Mouse (Mus musculus) limb, embryonic 13.5 days (tissue): ENCODE results near the gene Itpr1. TPM values are rescaled to one million over a fixed set of nuclear protein-coding genes. Genes with fewer than 3 reads are reported as not detected.

Experiments used
- ATAC-seq: fragments of 200-750 bp; cut with Nextera tagmentation; 2 replicates; pipeline ENCODE4 v1.8.0; 2017; ENCODE audit warnings: low read depth, moderate number of reproducible peaks, moderate TSS enrichment; ENCODE audit not compliant: low FRiP score
- H3K27ac ChIP-seq: fragments of 300-500 bp; sonication (generic); 2 replicates; pipeline ENCODE4 v1.5.1; 2015; ENCODE audit warnings: inconsistent platforms, mild to moderate bottlenecking, moderate library complexity
- H3K27me3 ChIP-seq: fragments of 300-500 bp; sonication (generic); 2 replicates; pipeline ENCODE4 v1.6.1; 2015; ENCODE audit warnings: mild to moderate bottlenecking, inconsistent platforms
- H3K36me3 ChIP-seq: fragments of 300-500 bp; sonication (generic); 2 replicates; pipeline ENCODE4 v1.6.1; 2015; ENCODE audit warnings: inconsistent platforms, mild to moderate bottlenecking, moderate library complexity
- H3K4me1 ChIP-seq: fragments of 300-500 bp; sonication (generic); 2 replicates; pipeline ENCODE4 v1.6.1; 2015; ENCODE audit warnings: inconsistent platforms
- H3K4me2 ChIP-seq: fragments of 300-500 bp; sonication (generic); replicated peaks from 2 replicates; pipeline ENCODE4 v1.6.1; 2015; ENCODE audit warnings: inconsistent platforms, mild to moderate bottlenecking, moderate library complexity
- H3K4me3 ChIP-seq: fragments of 300-500 bp; sonication (generic); 2 replicates; pipeline ENCODE4 v1.5.1; 2015; ENCODE audit warnings: moderate library complexity, mild to moderate bottlenecking, inconsistent platforms
- H3K9ac ChIP-seq: fragments of 300-500 bp; sonication (generic); 2 replicates; pipeline ENCODE4 v1.6.1; 2015; ENCODE audit warnings: mild to moderate bottlenecking, inconsistent platforms
- H3K9me3 ChIP-seq: fragments of 300-500 bp; sonication (generic); 2 replicates; pipeline ENCODE4 v1.6.1; 2016; ENCODE audit warnings: inconsistent platforms
- whole genome bisulfite sequencing: fragments of 180-500 bp; shearing (Covaris S2); methylation state at CpG from one replicate; pipeline ENCODE4 v1.1.7; 2015; 5-methylcytosine and 5-hydroxymethylcytosine counted together
- polyA plus RNA-seq: library from polyadenylated mRNA; unstranded; fragments of >200 nt; fragmentation: Nextera tagmentation; extraction: Ambion mirVana; gene quantifications from 2 replicates; pipeline ENCODE4 v1.2.1, GENCODE M21; 2015

The Itpr1 gene
- polyA plus RNA-seq, 1 experiment from 2014 or later = 10.8 TPM

DNA sequence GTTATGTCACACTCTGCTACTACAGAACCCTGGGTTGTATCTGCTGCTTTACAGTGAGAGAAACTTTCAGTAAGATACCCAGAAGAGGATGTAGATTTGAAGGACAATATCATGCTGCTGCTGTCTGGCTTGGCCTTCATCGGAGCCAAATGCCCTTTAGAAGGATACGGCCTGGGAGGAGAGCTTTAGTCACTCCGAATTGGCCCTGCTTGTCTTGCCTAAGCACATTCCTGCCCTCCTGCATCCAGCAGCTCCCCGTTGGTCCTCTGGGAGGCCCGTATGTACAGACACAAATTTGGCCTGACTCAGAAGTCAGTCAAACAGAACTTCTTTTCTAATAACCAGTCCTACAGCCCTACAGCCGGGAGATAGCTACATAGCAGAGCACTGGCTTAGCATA lies 21.6 kb downstream of the Itpr1 start:
- no peak overlapping the region for H3K4me2 ChIP-seq
- 66% methylated on average over 6 of the region's 6 CpGs for WGBS
- peaks cover 69% of the 10 kb centered on the region for H3K4me1 ChIP-seq
- no peaks in the 10 kb centered on the region for H3K36me3 ChIP-seq
- H3K27ac ChIP-seq = peak overlapping the region; percentile 33; the same call in 1 of the 2 replicates
- H3K9me3 ChIP-seq = no peaks in the 10 kb centered on the region
- no peak overlapping the region for H3K9ac ChIP-seq
- no peaks in the 10 kb centered on the region; the same call in 1 of the 2 replicates for H3K27me3 ChIP-seq
- no peak for ATAC-seq
- no peak overlapping the region for H3K4me3 ChIP-seq

DNA sequence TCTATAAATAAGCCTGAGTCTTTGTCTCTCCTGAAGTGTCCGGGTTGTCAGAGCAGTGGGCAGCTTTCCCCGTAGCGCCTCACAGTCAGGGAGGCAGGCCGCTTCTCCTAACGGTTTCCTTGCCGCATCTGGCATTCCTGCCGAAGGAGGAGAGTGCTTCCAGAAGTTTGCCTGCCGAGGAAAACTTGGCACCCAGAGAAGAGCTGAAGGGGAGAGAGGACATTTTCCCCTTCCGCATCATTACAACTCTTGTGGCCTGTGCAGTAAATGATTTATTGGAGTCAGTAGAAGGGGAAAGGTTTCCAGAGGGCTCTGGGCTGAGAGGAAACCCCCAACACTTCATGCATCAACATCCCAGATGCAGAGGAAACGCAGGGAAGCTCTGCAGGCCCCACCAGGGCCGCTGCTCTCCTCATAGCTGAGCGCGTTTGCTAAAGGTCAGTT lies 22.8 kb downstream of the Itpr1 start:
- Histone ChIP-seq H3K4me1 (peaks cover 77% of the 10 kb centered on the region), H3K36me3 (no peaks in the 10 kb centered on the region), H3K4me2 (peak overlapping the region; percentile 39), H3K4me3 (no peak overlapping the region), H3K9ac (no peak overlapping the region), H3K9me3 (no peaks in the 10 kb centered on the region), H3K27me3 (no peaks in the 10 kb centered on the region; the same call in 1 of the 2 replicates), H3K27ac (peak overlapping the region; percentile 66)
- WGBS = 12% methylated on average over 13 of the region's 13 CpGs
- peak; percentile 62; the same call in 1 of the 2 replicates for ATAC-seq

DNA sequence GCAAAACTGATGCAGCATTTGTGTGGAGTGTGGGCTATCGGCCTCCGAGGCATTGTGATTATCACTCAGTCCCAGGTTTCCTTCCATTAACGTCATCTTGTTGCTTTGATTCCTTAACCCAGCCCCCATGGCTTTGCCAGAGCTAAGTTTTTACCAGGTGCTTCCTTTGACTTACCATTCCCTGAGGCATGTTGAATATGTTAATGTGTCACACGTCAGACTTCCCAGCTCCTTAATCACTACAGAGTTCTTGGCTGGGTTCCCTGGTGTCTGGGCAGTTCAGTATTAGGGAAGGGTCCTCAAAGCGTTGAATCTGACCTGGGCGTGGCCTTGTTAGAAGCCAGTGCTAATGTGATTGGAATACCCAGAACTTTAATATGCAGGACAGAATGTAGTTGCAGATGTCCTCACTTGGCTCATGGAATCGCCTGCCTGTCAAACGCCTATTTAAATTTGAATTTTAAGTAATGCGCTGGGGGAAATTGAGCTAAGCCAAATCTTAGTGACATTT lies 23.6 kb downstream of the Itpr1 start:
- Histone ChIP-seq H3K27me3 (no peaks in the 10 kb centered on the region; the same call in 1 of the 2 replicates), H3K27ac (peak overlapping the region; percentile 66), H3K4me2 (peak overlapping the region; percentile 39), H3K36me3 (no peaks in the 10 kb centered on the region), H3K4me1 (peaks cover 82% of the 10 kb centered on the region), H3K4me3 (no peak overlapping the region), H3K9me3 (no peaks in the 10 kb centered on the region), H3K9ac (no peak overlapping the region)
- WGBS = 42% methylated on average over 9 of the region's 9 CpGs
- ATAC-seq = peak; percentile 24; the same call in 1 of the 2 replicates

GRCm38 (mm10) chr6:108236996-108237395 lies 24.1 kb downstream of the Itpr1 start:
- no peak overlapping the region for H3K9ac ChIP-seq
- no peak overlapping the region for H3K27ac ChIP-seq
- H3K36me3 ChIP-seq = no peaks in the 10 kb centered on the region
- ATAC-seq = no peak
- WGBS = 75% methylated on average over 8 of the region's 8 CpGs
- H3K4me1 ChIP-seq = peaks cover 79% of the 10 kb centered on the region
- no peaks in the 10 kb centered on the region for H3K9me3 ChIP-seq
- no peak overlapping the region for H3K4me3 ChIP-seq
- no peaks in the 10 kb centered on the region; the same call in 1 of the 2 replicates for H3K27me3 ChIP-seq
- no peak overlapping the region for H3K4me2 ChIP-seq

DNA sequence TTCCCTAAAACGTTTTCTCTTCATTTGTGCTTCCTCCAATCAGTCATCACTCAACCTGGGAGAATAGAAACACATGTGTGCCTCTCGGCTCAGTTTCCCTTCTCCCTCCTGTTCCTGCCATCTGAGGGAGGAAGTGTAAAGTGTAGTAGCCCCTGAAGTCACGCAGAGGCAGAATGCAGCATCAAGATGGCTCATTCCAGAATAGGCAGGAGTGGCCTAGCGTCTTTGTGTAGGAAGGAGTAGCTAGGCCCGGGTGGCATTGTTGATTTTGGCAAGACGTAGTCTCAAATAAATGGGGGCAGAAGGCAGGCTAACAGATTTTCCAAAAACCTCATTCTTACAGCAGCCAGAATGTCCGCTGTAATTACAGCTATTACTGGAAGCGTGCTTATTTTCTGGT lies 24.7 kb downstream of the Itpr1 start:
- H3K36me3 ChIP-seq = no peaks in the 10 kb centered on the region
- 27% methylated on average over 8 of the region's 8 CpGs for WGBS
- H3K4me2 ChIP-seq = no peak overlapping the region
- no peaks in the 10 kb centered on the region; the same call in 1 of the 2 replicates for H3K27me3 ChIP-seq
- H3K27ac ChIP-seq = no peak overlapping the region; the same call in 1 of the 2 replicates
- H3K4me1 ChIP-seq = peaks cover 74% of the 10 kb centered on the region
- H3K9ac ChIP-seq = no peak overlapping the region
- no peak overlapping the region for H3K4me3 ChIP-seq
- no peak for ATAC-seq
- no peaks in the 10 kb centered on the region for H3K9me3 ChIP-seq

- no peak overlapping the region for H3K27ac ChIP-seq
- no peak overlapping the region for H3K9ac ChIP-seq
- no peak overlapping the region for H3K4me2 ChIP-seq
- no peaks in the 10 kb centered on the region; the same call in 1 of the 2 replicates for H3K27me3 ChIP-seq
- H3K9me3 ChIP-seq = no peaks in the 10 kb centered on the region
- 65% methylated on average over 4 of the region's 4 CpGs for WGBS
- H3K36me3 ChIP-seq = no peaks in the 10 kb centered on the region
- ATAC-seq = no peak
- H3K4me3 ChIP-seq = no peak overlapping the region
- H3K4me1 ChIP-seq = peaks cover 70% of the 10 kb centered on the region
Observed at GRCm38 (mm10) chr6:108238011-108238410, 25.1 kb downstream of the Itpr1 start.

GRCm38 (mm10) chr6:108239056-108239455 lies 26.2 kb downstream of the Itpr1 start:
- Histone ChIP-seq H3K36me3 (no peaks in the 10 kb centered on the region), H3K4me1 (peaks cover 64% of the 10 kb centered on the region), H3K27ac (no peak overlapping the region), H3K4me2 (no peak overlapping the region), H3K9me3 (no peaks in the 10 kb centered on the region), H3K27me3 (no peaks in the 10 kb centered on the region; the same call in 1 of the 2 replicates), H3K4me3 (no peak overlapping the region), H3K9ac (no peak overlapping the region)
- 0 out of 2 replicates have a peak, but pooled peaks have one; percentile 25 for ATAC-seq
- 8% methylated on average over 4 of the region's 4 CpGs for WGBS

GRCm38 (mm10) chr6:108240004-108240403 lies 27.1 kb downstream of the Itpr1 start:
- no peak for ATAC-seq
- H3K9me3 ChIP-seq = no peaks in the 10 kb centered on the region
- no peak overlapping the region for H3K27ac ChIP-seq
- H3K27me3 ChIP-seq = no peaks in the 10 kb centered on the region
- no peaks in the 10 kb centered on the region for H3K36me3 ChIP-seq
- 85% methylated on average over 1 of the region's 1 CpGs for WGBS
- H3K4me2 ChIP-seq = no peak overlapping the region
- no peak overlapping the region for H3K4me3 ChIP-seq
- no peak overlapping the region for H3K9ac ChIP-seq
- H3K4me1 ChIP-seq = peaks cover 54% of the 10 kb centered on the region

DNA sequence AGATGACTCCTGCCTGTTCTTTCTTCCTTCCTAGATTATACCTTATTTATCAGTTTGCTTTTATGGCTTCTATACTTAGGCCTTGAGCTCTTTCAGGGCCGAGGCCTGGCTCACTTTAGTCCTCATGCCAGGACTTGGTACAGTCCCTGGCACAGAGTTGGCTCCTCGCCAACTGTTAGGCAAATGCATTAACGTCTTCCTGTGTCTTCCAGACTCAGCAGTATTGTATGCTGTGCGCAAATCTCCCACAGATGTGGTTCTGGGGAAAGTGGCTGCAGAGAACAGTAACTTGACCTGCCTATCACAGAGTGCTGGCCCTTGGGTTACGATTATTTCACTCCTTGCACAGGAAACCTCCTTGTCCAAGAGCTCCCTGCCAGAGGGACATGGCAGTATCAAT lies 27.9 kb downstream of the Itpr1 start:
- ATAC-seq = no peak

GRCm38 (mm10) chr6:108244571-108244970 lies 31.7 kb downstream of the Itpr1 start:
- H3K4me2 ChIP-seq = no peak overlapping the region
- no peaks in the 10 kb centered on the region for H3K9me3 ChIP-seq
- no peak overlapping the region for H3K27ac ChIP-seq
- no peak overlapping the region for H3K9ac ChIP-seq
- H3K36me3 ChIP-seq = no peaks in the 10 kb centered on the region
- 84% methylated on average over 8 of the region's 8 CpGs for WGBS
- no peak overlapping the region for H3K4me3 ChIP-seq
- peaks cover 33% of the 10 kb centered on the region for H3K4me1 ChIP-seq
- no peaks in the 10 kb centered on the region for H3K27me3 ChIP-seq
- no peak for ATAC-seq

More for the DNA sequence above, 27.9 kb downstream of the Itpr1 start:
- WGBS = 27% methylated on average over 5 of the region's 5 CpGs
- H3K27me3 ChIP-seq = no peaks in the 10 kb centered on the region
- H3K4me2 ChIP-seq = no peak overlapping the region
- H3K9ac ChIP-seq = 0 out of 2 replicates have a peak overlapping the region, but pooled peaks have one; percentile 36
- peaks cover 49% of the 10 kb centered on the region for H3K4me1 ChIP-seq
- H3K4me3 ChIP-seq = no peak overlapping the region
- H3K27ac ChIP-seq = 0 out of 2 replicates have a peak overlapping the region, but pooled peaks have one; percentile 17
- no peaks in the 10 kb centered on the region for H3K9me3 ChIP-seq
- no peaks in the 10 kb centered on the region for H3K36me3 ChIP-seq

GRCm38 (mm10) chr6:108246369-108247085 lies 33.6 kb downstream of the Itpr1 start:
- ATAC-seq = no peak
- Histone ChIP-seq H3K9me3 (no peaks in the 10 kb centered on the region), H3K36me3 (no peaks in the 10 kb centered on the region), H3K4me2 (no peak overlapping the region), H3K27me3 (no peaks in the 10 kb centered on the region), H3K27ac (no peak overlapping the region), H3K4me1 (peaks cover 25% of the 10 kb centered on the region), H3K4me3 (no peak overlapping the region), H3K9ac (no peak overlapping the region)
- 76% methylated on average over 3 of the region's 3 CpGs for WGBS

- no peaks in the 10 kb centered on the region for H3K27me3 ChIP-seq
- H3K4me2 ChIP-seq = no peak overlapping the region
- H3K4me1 ChIP-seq = peaks cover 25% of the 10 kb centered on the region
- no peak for ATAC-seq
- WGBS = 76% methylated on average over 2 of the region's 3 CpGs
- no peak overlapping the region for H3K9ac ChIP-seq
- H3K4me3 ChIP-seq = no peak overlapping the region
- no peaks in the 10 kb centered on the region for H3K9me3 ChIP-seq
- H3K36me3 ChIP-seq = no peaks in the 10 kb centered on the region
- H3K27ac ChIP-seq = no peak overlapping the region
Observed at GRCm38 (mm10) chr6:108247211-108247610, 34.3 kb downstream of the Itpr1 start.
